Comparison of ENCODE assay signal across 26 mouse cellular contexts in the genomic region with DNA sequence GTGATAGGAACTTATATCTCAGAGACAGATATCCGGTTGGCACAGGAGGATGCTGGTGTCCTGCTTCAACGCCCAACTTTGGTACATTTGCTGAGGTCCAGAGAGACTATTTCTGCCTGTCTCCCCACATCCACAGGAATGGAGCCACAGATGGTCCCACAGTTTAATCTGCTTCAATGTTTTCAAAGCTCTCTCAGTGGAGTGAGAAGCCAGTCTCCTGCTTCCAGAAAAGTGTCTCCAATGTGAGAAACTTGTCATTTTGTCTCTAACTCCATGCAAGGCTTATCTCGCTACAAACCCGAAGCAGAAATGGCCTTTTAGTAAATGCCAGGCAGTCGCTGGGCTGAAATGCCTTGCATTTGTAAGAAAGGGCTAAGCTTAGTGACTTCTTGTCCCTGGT.
"Had no signal": no experiment of that assay in that cellular context is flagged by ENCODE, and none has a peak within 500 bp of the region (broad histone marks: within the 10 kb centered on the region; RNA-seq: fewer than 3 reads in every experiment).

No protein-coding gene starts in this region.

- H3K27me3 ChIP-seq: heart, embryonic 13.5 days; heart, embryonic 15.5 days; hindbrain, embryonic 12.5 days; intestine, embryonic 15.5 days; limb, embryonic 13.5 days; limb, embryonic 15.5 days; liver, embryonic 12.5 days had no signal

- H3K27ac ChIP-seq: gastrocnemius, adult 2 months; heart, adult 2 months; heart, embryonic 13.5 days; heart, embryonic 15.5 days; hindbrain, embryonic 10.5 days; hindbrain, embryonic 12.5 days; hindbrain, embryonic 14.5 days; intestine, embryonic 15.5 days; layer of hippocampus, adult 2 months; limb, embryonic 13.5 days; limb, embryonic 15.5 days; liver, embryonic 12.5 days; liver, embryonic 14.5 days had no signal

- ATAC-seq: hindbrain, embryonic 16.5 days; inflammation-experienced regulatory T-cells, adult 6 months; intestine, embryonic 15.5 days; intestine, postnatal 0 days; liver, embryonic 12.5 days had no signal

- H3K4me3 ChIP-seq: gastrocnemius, adult 2 months; heart, adult 2 months; heart, embryonic 13.5 days; heart, embryonic 15.5 days; hindbrain, embryonic 10.5 days; hindbrain, embryonic 12.5 days; intestine, embryonic 15.5 days; layer of hippocampus, adult 2 months; limb, embryonic 13.5 days; limb, embryonic 15.5 days; liver, embryonic 12.5 days had no signal

- H3K36me3 ChIP-seq: heart, embryonic 13.5 days; heart, embryonic 15.5 days; hindbrain, embryonic 10.5 days; hindbrain, embryonic 12.5 days; intestine, embryonic 15.5 days; limb, embryonic 13.5 days; limb, embryonic 15.5 days; liver, embryonic 12.5 days had no signal

- H3K9ac ChIP-seq: heart, embryonic 13.5 days; heart, embryonic 15.5 days; hindbrain, embryonic 12.5 days; hindbrain, embryonic 14.5 days; intestine, embryonic 15.5 days; limb, embryonic 13.5 days; limb, embryonic 15.5 days; liver, embryonic 12.5 days; liver, embryonic 14.5 days had no signal

- H3K9me3 ChIP-seq: heart, embryonic 13.5 days; heart, embryonic 15.5 days; hindbrain, embryonic 10.5 days; hindbrain, embryonic 12.5 days; intestine, embryonic 15.5 days; limb, embryonic 13.5 days; limb, embryonic 15.5 days; liver, embryonic 12.5 days had no signal

- DNase-seq: gastrocnemius, adult 2 months; gastrocnemius, postnatal 10 days; gastrocnemius, postnatal 25 days; heart, adult 2 months; heart, postnatal 4 days; kidney, adult 18-20 months; kidney, adult 8-10 months; kidney, postnatal 10 days; kidney, postnatal 25 days; kidney, postnatal 4 days; left cerebral cortex, postnatal 4 days had no signal

- H3K4me2 ChIP-seq: heart, embryonic 11.5 days; heart, embryonic 13.5 days; heart, embryonic 15.5 days; hindbrain, embryonic 12.5 days; hindbrain, embryonic 14.5 days; intestine, embryonic 15.5 days; limb, embryonic 13.5 days; limb, embryonic 15.5 days; liver, embryonic 12.5 days had no signal

- H3K4me1 ChIP-seq: heart, embryonic 13.5 days; heart, embryonic 15.5 days; hindbrain, embryonic 12.5 days; intestine, embryonic 15.5 days; limb, embryonic 13.5 days; limb, embryonic 15.5 days; liver, embryonic 12.5 days had no signal
